Comparison of ENCODE assay signal across 9 mouse cellular contexts in the genomic region with DNA sequence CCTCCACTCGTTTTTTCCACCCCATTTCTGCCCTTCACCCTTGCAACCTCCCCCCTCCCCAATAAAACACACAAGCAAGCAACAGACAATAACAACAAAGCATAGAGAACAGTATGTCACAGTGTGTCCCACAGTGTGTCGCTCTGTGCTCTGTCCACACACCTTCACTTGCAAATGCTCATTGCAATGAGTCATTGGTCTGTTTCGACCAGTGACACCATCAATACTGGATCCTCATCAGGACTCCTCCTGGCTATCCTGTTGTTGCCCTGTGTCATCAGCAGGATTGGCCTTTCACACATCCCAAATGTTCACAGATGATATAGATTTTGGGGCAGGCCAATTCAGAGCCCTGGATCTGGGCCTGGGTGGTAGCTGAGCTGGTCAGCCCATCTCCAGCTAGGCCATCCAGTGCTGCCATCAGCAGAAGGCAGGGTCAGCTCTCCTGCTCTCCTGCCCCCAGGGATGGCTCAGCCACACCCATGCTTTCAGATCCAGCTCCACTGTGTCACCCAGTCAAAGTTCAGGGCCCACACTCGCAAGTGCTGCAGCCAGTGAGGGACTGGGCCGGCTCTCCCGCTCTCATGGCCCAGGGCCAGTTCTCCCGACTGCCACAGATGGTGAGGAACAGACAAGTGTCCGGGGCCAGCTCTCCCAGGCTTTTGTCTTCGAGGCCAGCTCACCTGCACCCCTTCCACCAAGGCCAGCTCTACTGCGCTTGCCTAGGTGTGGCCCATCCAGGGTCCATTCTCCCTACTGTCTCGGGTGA.
DNase-seq lines count a peak whose midpoint lies in the region; ATAC-seq and TF ChIP-seq lines count a peak whose summit lies in the region.
"Had no signal": no experiment of that assay in that cellular context is flagged by ENCODE, and none has a peak within 500 bp of the region (broad histone marks: within the 10 kb centered on the region; RNA-seq: fewer than 3 reads in every experiment).

No protein-coding gene starts in this region.

- H3K4me1 ChIP-seq in kidney, embryonic 14.5 days (ENCODE audit: control insufficient read depth, insufficient read depth, low read length): no peaks in the 10 kb centered on the region
- 0 out of 2 replicates have a peak, but pooled peaks cover 7% of the 10 kb centered on the region for H3K4me1 ChIP-seq in intestine, embryonic 15.5 days (replicated peaks)
- peaks cover 0 to 4% of the 10 kb centered on the region in 2 experiments; a peak in 2 of 4 replicates for H3K4me1 ChIP-seq in liver, embryonic 14.5 days (replicated peaks; ENCODE audit: control insufficient read depth in 2 of 2, insufficient read depth in 2 of 2, low read length in 1 of 2)
- H3K4me1 ChIP-seq in forebrain, postnatal 0 days (ENCODE audit: insufficient read depth): no peaks in the 10 kb centered on the region

- no peak overlapping the region for H3K4me2 ChIP-seq in kidney, embryonic 14.5 days (replicated peaks; ENCODE audit: low read depth, low read length)
- H3K4me2 ChIP-seq in intestine, embryonic 15.5 days (replicated peaks): no peak overlapping the region
- H3K4me2 ChIP-seq in liver, embryonic 14.5 days (ENCODE audit: low read depth): no peak overlapping the region
- no peak overlapping the region for H3K4me2 ChIP-seq in forebrain, postnatal 0 days (ENCODE audit: low read depth)
- H3K4me2 ChIP-seq: heart, embryonic 13.5 days had no signal

- no peaks in the 10 kb centered on the region for H3K27me3 ChIP-seq in kidney, embryonic 14.5 days (ENCODE audit: control insufficient read depth, insufficient read depth, low read length)
- no peaks in the 10 kb centered on the region for H3K27me3 ChIP-seq in intestine, embryonic 15.5 days (replicated peaks)
- H3K27me3 ChIP-seq in liver, embryonic 14.5 days (ENCODE audit: control insufficient read depth, insufficient read depth, low read length): no peaks in the 10 kb centered on the region
- H3K27me3 ChIP-seq in forebrain, postnatal 0 days (ENCODE audit: insufficient read depth, low read length): no peaks in the 10 kb centered on the region

- H3K27ac ChIP-seq in kidney, embryonic 14.5 days (ENCODE audit: low read depth, low read length): no peak overlapping the region
- no peak overlapping the region for H3K27ac ChIP-seq in intestine, embryonic 15.5 days
- H3K27ac ChIP-seq in liver, embryonic 14.5 days: no peak overlapping the region
- H3K27ac ChIP-seq in forebrain, postnatal 0 days (ENCODE audit: low read depth, low read length): no peak overlapping the region
- H3K27ac ChIP-seq: heart, embryonic 13.5 days had no signal

- WGBS in kidney, embryonic 14.5 days: 79% methylated on average over 11 of the region's 11 CpGs
- 63% methylated on average over 11 of the region's 11 CpGs for WGBS in intestine, embryonic 15.5 days
- 63% methylated on average over 11 of the region's 11 CpGs for WGBS in liver, embryonic 14.5 days (ENCODE audit: insufficient replicate concordance)
- WGBS in forebrain, postnatal 0 days: 61% methylated on average over 11 of the region's 11 CpGs

- H3K4me3 ChIP-seq in kidney, embryonic 14.5 days (ENCODE audit: low read length): no peak overlapping the region
- H3K4me3 ChIP-seq in intestine, embryonic 15.5 days (replicated peaks): no peak overlapping the region
- H3K4me3 ChIP-seq in liver, embryonic 14.5 days (ENCODE audit: insufficient read depth in 1 of 2, low read depth in 2 of 2, low read length in 2 of 2): no peak overlapping the region
- H3K4me3 ChIP-seq in forebrain, postnatal 0 days (ENCODE audit: low read depth, low read length): no peak overlapping the region
- H3K4me3 ChIP-seq: heart, embryonic 13.5 days had no signal

- H3K9ac ChIP-seq in kidney, embryonic 14.5 days (ENCODE audit: low read depth, low read length): no peak overlapping the region
- H3K9ac ChIP-seq in intestine, embryonic 15.5 days: no peak overlapping the region
- no peak overlapping the region for H3K9ac ChIP-seq in liver, embryonic 14.5 days (replicated peaks)
- no peak overlapping the region for H3K9ac ChIP-seq in forebrain, postnatal 0 days
- H3K9ac ChIP-seq: heart, embryonic 13.5 days had no signal

- no peak for TF ChIP-seq EP300 in liver, embryonic 14.5 days (IDR thresholded peaks at IDR 0.05; ENCODE audit: low read depth)

- peak; percentile 49 for DNase-seq in kidney, adult 11 months
- DNase-seq in adrenal gland, postnatal 36 days: peak; percentile 57 to 69
- no peak for DNase-seq in liver, embryonic 14.5 days (ENCODE audit: low read depth in 3 of 3, low spot score in 3 of 3)
- no peak for DNase-seq in urinary bladder, postnatal 4 days (ENCODE audit: low spot score in 2 of 2)
- DNase-seq in forebrain, postnatal 0 days: no peak

- TF ChIP-seq CTCF in liver, embryonic 14.5 days (IDR thresholded peaks at IDR 0.05; ENCODE audit: low read depth): no peak
- TF ChIP-seq CTCF in forebrain, postnatal 0 days (IDR thresholded peaks at IDR 0.05; ENCODE audit: low read depth): no peak

- no peaks in the 10 kb centered on the region for H3K9me3 ChIP-seq in kidney, embryonic 14.5 days (ENCODE audit: control insufficient read depth, low read length)
- H3K9me3 ChIP-seq in intestine, embryonic 15.5 days: no peaks in the 10 kb centered on the region
- H3K9me3 ChIP-seq in liver, embryonic 14.5 days (ENCODE audit: control insufficient read depth, low read length): no peaks in the 10 kb centered on the region
- H3K9me3 ChIP-seq in forebrain, postnatal 0 days (ENCODE audit: low read length): no peaks in the 10 kb centered on the region
- H3K9me3 ChIP-seq: heart, embryonic 13.5 days had no signal

- no peaks in the 10 kb centered on the region for H3K36me3 ChIP-seq in kidney, embryonic 14.5 days (ENCODE audit: control insufficient read depth, insufficient read depth, low read length)
- H3K36me3 ChIP-seq in intestine, embryonic 15.5 days: no peaks in the 10 kb centered on the region
- H3K36me3 ChIP-seq in liver, embryonic 14.5 days (replicated peaks; ENCODE audit: control insufficient read depth, insufficient read depth, low read depth): no peaks in the 10 kb centered on the region
- no peaks in the 10 kb centered on the region for H3K36me3 ChIP-seq in forebrain, postnatal 0 days (ENCODE audit: insufficient read depth)
- H3K36me3 ChIP-seq: heart, embryonic 13.5 days had no signal

- no peak for ATAC-seq in kidney, embryonic 14.5 days (ENCODE audit: low FRiP score, low TSS enrichment)
- peak; percentile 48 for ATAC-seq in intestine, embryonic 15.5 days
- peak; percentile 44 for ATAC-seq in liver, embryonic 14.5 days (ENCODE audit: insufficient read depth)
- ATAC-seq in CD4-positive, CD25-positive, alpha-beta regulatory T cell, adult 4 months: no peak
- ATAC-seq in forebrain, postnatal 0 days: no peak

Comparison
In these comparisons a context has a peak if more than half of its experiments do, and no peak if none do; other contexts are left out.
1. DNase-seq: peak in kidney, adult 11 months (single experiment) and adrenal gland, postnatal 36 days (2 of 2); none in liver, embryonic 14.5 days (0 of 3), urinary bladder, postnatal 4 days (0 of 2) and forebrain, postnatal 0 days (single experiment).
2. ATAC-seq: peak in intestine, embryonic 15.5 days (single experiment) and liver, embryonic 14.5 days (single experiment); none in kidney, embryonic 14.5 days (single experiment), CD4-positive, CD25-positive, alpha-beta regulatory T cell, adult 4 months (single experiment) and forebrain, postnatal 0 days (single experiment).